Mouse (Mus musculus) gonadal fat pad, adult 2 months (tissue): ENCODE measurements around the gene Gm49339. TPM values are rescaled to one million over a fixed set of nuclear protein-coding genes. Genes with fewer than 3 reads are reported as not detected.
"Not testable (repeated sequence)": the region's sequence is repeated elsewhere in the genome, so short reads cannot be mapped to it uniquely, and the experiment has no call there.

Source experiments
- DNase-seq: peaks from one replicate; pipeline ENCODE4 v3.0.0-alpha.2; 2012; ENCODE audit warnings: low read depth
- polyA plus RNA-seq: library from polyadenylated mRNA; depleted of rRNA; stranded (reverse); fragments of >200 nt; gene quantifications from 2 replicates; pipeline ENCODE4 v1.2.3, GENCODE M21; 2012; rRNA removed

Gm49339 gene
- polyA plus RNA-seq: 2.1 and 8.2 TPM in 2 replicates

DNA sequence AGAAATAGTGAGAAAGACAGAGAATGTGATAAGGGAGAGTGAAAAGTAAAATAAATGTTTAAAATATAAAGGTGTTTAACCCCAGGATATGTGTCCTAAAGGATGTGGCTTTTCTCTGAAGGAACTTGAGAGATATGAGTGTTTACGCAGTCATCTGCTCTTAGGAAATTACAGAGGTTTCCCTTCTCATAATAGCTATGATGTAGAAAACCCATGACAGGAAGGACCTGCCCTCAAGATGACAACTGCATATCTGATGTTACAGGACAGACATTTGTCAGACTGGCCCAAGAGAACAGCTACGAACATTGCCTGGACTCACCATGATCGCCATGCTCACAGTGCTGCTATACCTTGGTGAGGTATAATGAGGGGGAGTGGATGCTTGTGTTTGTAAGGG is at the start of gene Gm49339, which contains the start of gene Lilr4b:
Gm49339 (plus strand) TSS at position 216 of the 400 bp plus-strand sequence.
Lilr4b (plus strand) TSS at position 236 of the 400 bp plus-strand sequence.
- not testable (repeated sequence) for DNase-seq

DNA sequence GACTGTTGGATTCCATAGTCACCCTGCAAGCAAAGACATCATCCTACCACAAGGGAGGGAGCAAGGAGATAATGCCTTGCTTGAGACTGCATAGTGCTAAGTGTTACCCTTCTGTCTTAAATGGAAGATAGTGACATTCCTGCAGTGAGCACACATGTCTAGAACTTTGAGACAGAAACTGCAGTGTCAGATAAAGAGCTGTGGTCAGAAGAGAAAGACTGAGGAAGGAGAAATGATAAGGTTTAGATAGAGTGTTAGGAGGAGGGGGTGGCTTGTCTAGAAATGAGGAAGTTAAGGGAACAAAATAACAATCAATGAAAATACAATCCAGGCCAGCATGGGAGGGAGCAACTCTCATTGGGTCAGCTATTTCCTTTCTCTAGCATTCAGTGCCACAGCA is 47.5 kb upstream of the Gm49339 start:
- no peak for DNase-seq

DNA sequence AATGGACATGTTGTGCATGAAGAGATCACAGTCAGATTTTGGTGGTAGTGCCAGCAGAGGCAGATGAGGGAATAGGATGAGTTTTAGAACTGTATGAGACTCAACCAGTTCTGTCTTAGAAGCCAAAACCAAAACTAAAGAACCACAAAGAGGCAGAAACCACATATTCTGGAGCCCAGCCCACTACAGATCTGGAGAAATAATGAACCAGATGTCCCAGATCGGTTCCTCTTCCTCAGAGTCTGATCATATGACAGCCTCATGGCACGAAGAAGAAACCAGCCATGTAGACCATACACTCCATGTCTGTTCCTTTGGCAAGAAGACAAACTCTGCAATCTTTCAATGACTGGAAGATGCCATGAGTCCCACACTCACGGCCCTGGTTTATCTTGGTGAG is 44.7 kb upstream of the Gm49339 start:
- DNase-seq: no peak

DNA sequence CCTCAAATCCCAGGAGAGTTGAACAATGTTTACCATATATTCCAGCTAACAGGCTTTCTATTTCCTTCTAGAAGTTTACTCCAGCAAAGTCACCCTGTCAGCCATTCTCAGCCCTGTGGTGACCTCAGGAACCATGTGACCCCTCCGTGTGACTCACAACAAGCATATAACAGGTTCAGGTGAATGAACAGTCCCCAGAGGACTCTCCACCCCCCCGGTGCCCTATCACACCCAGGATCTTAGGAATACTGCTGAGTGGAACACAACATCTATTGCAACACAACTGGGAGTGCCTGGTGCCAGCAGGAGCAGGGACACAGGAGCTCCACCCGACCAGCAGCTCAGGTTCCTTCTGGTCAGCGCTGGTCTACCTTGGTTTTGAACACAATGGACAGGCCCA is 28.8 kb upstream of the Gm49339 start:
- no peak for DNase-seq

DNA sequence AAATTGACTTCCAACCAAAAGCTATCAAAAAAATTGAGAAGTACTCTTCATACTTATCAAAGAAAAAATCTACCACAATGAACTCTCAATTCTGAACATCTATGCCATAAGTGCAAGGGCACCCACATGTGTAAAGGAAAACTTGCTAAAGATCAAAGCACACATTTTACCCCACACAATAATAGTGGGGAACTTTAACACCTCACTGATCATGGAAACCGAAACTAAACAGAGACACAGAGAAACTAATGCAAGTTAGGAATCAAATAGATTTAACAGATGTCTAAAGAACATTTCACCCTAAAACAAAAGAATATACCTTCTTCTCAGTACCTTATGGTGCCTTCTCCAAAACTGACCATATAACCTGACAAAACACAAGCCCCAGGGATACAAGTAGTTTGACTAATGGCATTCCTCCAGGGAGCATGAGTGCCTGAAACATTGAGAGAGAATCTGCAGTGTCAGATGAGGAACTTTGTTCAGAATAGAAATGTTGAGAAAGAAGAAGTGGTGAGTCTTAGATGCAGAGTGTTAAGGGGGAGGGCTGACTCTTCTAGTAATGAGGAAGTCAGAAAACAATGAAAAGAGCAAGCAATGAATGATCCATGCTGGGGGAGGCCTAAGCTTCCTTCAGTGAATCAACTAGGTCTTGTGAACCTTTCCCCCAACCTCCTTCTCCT is 26.7 kb upstream of the Gm49339 start:
- DNase-seq: no peak

DNA sequence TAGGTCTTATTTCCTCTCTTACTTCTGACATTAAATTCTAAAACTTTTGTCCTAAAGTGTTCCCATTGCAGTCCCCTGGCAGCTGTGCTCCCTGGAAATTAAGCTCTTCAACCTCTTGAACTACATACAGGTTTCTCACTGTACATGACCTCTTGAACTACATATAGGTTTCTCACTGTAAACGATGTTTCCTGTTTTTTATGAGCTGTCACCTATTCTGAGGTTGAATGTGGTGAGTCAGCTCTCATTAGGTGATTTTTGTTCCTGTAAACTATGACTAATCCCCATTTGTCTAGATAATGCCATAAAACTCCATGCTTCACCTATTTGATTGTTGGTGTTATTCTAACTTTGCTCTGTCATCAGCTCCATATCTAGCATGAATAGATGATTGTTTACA is 26.0 kb upstream of the Gm49339 start:
- no peak for DNase-seq

DNA sequence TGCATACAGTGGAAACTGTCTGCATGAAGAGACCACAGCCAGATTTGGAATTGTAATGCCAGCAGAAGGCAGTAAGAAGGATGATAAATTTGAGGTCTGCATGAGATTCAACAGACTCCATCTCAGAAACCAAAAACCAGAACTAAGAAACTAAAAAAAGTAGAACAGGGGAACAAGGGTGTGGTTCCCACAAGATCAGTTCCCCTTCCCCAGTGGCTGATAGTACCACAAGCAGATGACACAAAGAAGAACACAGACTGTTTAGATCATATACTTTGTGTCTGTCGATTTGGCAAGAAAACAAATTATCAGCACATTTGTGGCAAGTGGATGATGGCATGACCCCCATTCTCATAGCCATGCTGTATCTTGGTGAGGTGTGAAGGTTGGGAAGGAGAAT is 24.6 kb upstream of the Gm49339 start:
- DNase-seq: no peak

DNA sequence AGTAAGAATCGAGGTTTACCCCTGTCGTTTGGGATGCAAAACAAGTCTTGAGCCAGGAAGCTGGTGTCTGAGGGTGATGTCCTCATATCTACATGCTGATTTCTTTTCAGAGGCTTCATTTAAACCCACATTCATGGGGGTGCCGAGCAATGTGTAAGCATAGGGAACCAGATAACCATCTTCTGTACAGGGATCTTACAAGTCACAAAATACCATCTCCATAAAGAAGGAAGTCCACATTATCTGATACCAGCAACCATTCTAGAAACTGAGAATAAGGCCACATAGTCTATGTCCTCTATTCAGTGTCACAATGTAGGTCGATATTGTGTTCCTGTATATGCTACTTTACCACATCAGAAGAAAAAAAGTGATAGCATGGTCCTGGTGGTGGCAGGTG is 24.0 kb upstream of the Gm49339 start:
- DNase-seq: no peak

DNA sequence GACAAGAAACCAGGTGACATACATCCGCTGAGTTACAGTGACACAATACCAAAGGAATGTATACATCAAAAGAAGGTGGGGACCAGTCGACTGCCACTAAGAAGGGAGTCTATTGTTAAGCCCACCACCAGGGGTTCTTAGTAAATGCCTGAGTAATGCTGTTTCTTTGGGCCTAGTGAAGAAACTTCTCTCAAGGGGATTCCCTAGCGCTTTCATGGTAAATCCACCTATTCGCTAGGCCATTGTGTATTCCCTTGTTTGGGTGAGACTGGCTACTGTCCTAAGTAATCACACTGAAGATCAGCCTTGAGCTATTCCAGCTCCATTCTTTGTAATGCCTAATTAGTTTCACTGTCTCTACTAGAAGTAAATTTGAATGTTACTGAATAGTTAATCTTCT is 16.6 kb upstream of the Gm49339 start:
- not testable (repeated sequence) for DNase-seq

DNA sequence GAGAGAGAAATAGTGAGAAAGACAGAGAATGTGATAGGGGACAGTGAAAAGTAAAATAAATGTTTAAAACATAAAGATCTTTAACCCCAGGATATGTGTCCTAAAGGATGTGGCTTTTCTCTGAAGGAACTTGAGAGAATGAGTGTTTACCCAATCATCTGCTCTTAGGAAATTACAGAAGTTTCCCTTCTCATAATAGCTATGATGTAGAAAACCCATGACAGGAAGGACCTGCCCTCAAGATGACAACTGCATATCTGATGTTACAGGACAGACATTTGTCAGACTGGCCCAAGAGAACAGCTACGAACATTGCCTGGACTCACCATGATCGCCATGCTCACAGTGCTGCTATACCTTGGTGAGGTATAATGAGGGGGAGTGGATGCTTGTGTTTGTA is 10.3 kb downstream of the Gm49339 start, which contains the start of gene Lilrb4a:
Lilrb4a (plus strand) TSS at position 266 of the 400 bp plus-strand sequence.
- not testable (repeated sequence) for DNase-seq

DNA sequence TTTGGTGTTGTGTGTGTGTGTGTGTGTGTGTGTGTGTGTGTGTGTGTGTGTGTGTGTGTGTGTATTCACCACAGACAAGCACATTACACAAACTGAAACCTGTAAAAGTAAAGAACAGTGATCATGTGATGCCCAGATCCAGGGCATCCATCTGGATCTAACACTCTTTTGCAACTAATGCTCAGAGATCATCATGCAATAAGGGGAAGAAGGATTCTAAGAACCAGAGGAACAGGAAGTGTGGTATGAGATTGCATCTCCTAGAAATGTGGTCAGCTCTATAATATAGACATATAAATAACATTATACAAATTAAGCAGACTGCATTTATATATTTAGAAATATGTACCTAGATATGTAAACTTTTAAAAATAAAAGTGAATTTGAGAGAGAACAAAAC is 39.6 kb downstream of the Gm49339 start:
- no peak for DNase-seq

DNA sequence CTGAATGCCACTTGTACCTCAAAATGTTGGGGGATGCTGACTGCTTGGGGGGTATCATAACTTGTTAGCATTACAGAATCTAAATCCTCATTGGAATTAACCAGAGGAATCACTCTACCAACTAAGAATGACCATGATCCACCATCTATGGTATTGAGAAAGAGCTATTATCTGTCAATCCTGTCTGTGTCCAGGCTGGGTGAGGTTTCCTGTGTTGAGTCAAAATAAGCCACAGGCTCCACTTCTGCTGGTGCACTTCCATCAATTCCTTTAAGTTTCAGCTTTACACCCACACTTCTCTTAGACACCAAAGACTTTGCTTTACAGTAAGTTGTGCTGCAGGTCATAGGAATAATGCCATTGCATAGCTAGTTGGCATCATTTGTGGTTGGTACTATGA is 41.0 kb downstream of the Gm49339 start:
- no peak for DNase-seq

DNA sequence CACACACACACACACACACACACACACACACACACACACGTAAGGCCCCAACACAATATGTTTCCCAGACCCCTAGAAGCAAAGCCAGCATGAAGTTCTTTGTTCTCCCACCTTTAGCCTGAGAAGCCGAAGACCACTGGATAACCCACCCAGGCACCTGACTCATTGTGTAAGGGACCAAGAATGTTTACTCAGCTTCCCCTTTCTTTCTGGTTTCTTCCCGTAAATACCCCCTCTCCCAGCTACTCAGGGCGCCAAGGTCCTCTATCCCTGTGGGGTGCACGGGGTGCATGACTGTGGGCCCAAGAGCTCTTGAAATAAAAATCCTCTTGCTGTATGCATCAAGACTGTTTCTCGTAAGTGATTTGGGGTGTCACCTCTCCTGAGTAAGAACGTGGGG is 45.7 kb downstream of the Gm49339 start:
- no peak for DNase-seq

DNA sequence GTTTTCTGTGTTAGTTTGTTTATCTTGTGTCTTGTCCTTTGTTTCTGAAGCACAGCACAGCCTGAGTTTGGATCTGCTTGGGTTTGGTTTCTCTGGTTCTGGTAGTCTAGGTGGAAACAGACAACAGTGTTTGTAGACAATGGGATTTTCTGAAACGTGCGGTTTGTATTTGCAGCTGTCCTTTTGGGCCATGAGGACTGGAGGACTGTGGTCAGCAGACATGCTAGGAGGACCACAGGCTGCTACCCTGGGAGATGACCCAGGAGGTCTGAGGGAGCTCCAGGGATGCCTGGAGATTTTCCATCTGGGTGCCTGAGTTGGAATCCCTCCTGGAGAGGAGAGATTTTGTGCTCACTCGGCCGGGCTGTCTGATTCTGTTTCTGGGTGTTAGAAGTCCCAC is 46.2 kb downstream of the Gm49339 start:
- DNase-seq: no peak

DNA sequence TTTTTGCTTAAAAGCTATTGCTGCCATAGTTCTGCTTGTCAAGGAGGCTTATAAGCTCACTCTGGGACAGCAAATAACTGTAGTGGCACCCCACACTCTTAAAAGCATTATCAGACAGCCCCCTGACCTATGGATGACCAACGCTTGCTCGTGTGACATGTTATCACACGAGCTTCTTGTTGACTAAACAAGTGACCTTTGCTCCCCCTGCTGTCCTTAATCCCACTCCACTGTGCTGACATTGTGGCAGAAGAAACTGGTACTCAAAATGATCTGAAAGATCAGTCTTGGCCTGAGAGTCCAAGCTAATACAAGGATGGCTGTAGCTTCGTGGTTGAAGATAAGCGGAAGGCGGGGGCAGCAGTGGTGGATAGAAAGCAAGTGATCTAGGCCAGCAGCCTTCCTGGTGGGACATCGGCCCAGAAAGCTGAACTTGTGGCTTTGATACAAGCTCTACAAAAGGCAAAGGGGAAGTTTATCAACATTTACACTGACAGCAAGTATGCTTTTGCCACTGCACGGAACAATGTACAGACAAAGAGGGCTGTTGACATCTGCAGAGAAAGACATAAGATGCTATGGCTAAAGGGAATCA is 48.5 kb downstream of the Gm49339 start:
- DNase-seq: no peak

DNA sequence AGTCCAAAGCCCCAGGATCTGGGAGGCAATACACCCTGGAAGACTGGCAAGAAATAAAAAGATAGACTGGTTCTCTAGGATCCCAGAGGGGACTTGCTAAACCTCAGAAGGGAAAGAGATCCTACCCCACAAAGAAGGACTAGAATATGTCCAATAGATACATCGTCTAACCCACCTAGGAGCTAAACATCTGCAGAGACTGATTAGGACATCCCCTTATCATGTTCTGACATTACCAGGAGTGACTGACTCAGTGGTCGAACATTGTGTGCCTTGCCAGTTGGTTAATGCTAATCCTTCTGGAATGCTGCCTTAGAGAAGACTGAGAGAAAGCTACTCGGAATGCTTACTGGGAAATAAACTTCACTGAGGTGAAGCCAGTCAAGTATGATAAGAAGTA is 49.1 kb downstream of the Gm49339 start:
- no peak for DNase-seq

DNA sequence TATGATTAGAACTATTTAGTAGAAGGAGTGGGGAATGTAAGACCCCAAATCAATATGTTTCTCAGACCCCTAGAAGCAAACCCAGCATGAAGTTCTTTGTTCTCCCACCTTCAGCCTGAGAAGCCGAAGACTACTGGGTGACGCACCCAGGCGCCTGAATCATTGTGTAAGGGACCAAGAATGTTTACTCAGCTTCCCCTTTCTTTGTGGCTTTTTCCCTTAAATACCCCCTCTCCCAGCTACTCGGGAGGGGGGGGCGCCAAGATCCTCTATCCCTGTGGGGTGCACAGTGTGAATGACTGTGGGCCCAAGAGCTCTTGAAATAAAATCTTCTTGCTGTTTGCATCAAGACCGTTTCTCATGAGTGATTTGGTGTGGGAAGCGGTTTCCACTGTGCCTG is 50.4 kb downstream of the Gm49339 start:
- no peak for DNase-seq

Other genes starting within 250 kb of the Gm49339 start
- gene Lilr4b, start within 50 bp of the Gm49339 start, polyA plus RNA-seq: 5.6 and 10.2 TPM in 2 replicates
- gene Lilrb4a, start 10.3 kb downstream of the Gm49339 start, polyA plus RNA-seq: 6.8 and 8.5 TPM in 2 replicates
- gene Fam162b, start 109.9 kb downstream of the Gm49339 start, polyA plus RNA-seq: not detected in 2 replicates
- not detected in 2 replicates for gene Gprc6a, start 150.8 kb downstream of the Gm49339 start, polyA plus RNA-seq
- gene Rfx6, start 197.1 kb downstream of the Gm49339 start, polyA plus RNA-seq: not detected in 2 replicates